Mouse (Mus musculus) lung, embryonic 16.5 days (tissue): ENCODE data around the gene Cpt1a. TPM values are rescaled to one million over a fixed set of nuclear protein-coding genes. Genes with fewer than 3 reads are reported as not detected.

Experiments
- ATAC-seq: fragments of 200-750 bp; cut with Nextera tagmentation; 2 replicates; pipeline ENCODE4 v1.8.0; 2017; ENCODE audit warnings: low read depth, mild to moderate bottlenecking, moderate library complexity
- H3K27ac ChIP-seq: fragments of 300-500 bp; sonication (generic); 2 replicates; pipeline ENCODE4 v1.5.1; 2014; ENCODE audit warnings: mild to moderate bottlenecking, control low read depth, low read length
- H3K27me3 ChIP-seq: fragments of 300-500 bp; sonication (generic); 2 replicates; pipeline ENCODE4 v1.6.1; 2014; ENCODE audit warnings: low read depth, low read length, mixed read lengths; ENCODE audit not compliant: control insufficient read depth, insufficient read depth
- H3K36me3 ChIP-seq: fragments of 300-500 bp; sonication (generic); 2 replicates; pipeline ENCODE4 v1.6.1; 2014; ENCODE audit warnings: low read length; ENCODE audit not compliant: control insufficient read depth, insufficient read depth
- H3K4me1 ChIP-seq: fragments of 300-500 bp; sonication (generic); replicated peaks from 2 replicates; pipeline ENCODE4 v1.6.1; 2014; ENCODE audit warnings: low read length, mixed read lengths; ENCODE audit not compliant: control insufficient read depth, insufficient read depth
- H3K4me2 ChIP-seq: fragments of 300-500 bp; sonication (generic); 2 replicates; pipeline ENCODE4 v1.6.1; 2014; ENCODE audit warnings: low read depth, low read length, control low read depth
- H3K4me3 ChIP-seq: fragments of 300-500 bp; sonication (generic); 2 replicates; pipeline ENCODE4 v1.5.1; 2014; ENCODE audit warnings: mild to moderate bottlenecking, low read length, control low read depth
- H3K9ac ChIP-seq: fragments of 300-500 bp; sonication (generic); 2 replicates; pipeline ENCODE4 v1.6.1; 2014; ENCODE audit warnings: low read length, control low read depth
- H3K9me3 ChIP-seq: fragments of 300-500 bp; sonication (generic); 2 replicates; pipeline ENCODE4 v1.6.1; 2016; ENCODE audit warnings: low read length; ENCODE audit not compliant: control insufficient read depth
- WGBS: fragments of 180-500 bp; shearing (Covaris S2); extraction: QIAGEN DNeasy Blood & Tissue Kit; methylation state at CpG from one replicate; pipeline ENCODE4 v1.1.7; 2014; 5-methylcytosine and 5-hydroxymethylcytosine counted together
- microRNA-seq: library from miRNA; unstranded; fragments of <30 nt; microRNA quantifications from one replicate; pipeline ENCODE4, GENCODE M21; 2016
- polyA plus RNA-seq: library from polyadenylated mRNA; unstranded; fragments of >200 nt; fragmentation: Nextera tagmentation; extraction: Ambion mirVana; gene quantifications from 2 replicates; pipeline ENCODE4 v1.2.1, GENCODE M21; 2015

Cpt1a gene
- polyA plus RNA-seq, 1 experiment from 2014 or later = 26.8 TPM

GRCm38 (mm10) chr19:3428057-3428830, 106.1 kb downstream of the Cpt1a start:
- H3K4me1 ChIP-seq = no peaks in the 10 kb centered on the region
- H3K9ac ChIP-seq = no peak overlapping the region

GRCm38 (mm10) chr19:3429156-3429816, 107.2 kb downstream of the Cpt1a start:
- no peak for ATAC-seq
- H3K36me3 ChIP-seq = no peaks in the 10 kb centered on the region
- no peak overlapping the region for H3K4me3 ChIP-seq
- no peak overlapping the region for H3K27ac ChIP-seq
- H3K9ac ChIP-seq = no peak overlapping the region
- 43% methylated on average over 7 of the region's 7 CpGs for WGBS
- H3K27me3 ChIP-seq = no peaks in the 10 kb centered on the region
- H3K9me3 ChIP-seq = no peaks in the 10 kb centered on the region
- no peak overlapping the region for H3K4me2 ChIP-seq
- no peaks in the 10 kb centered on the region for H3K4me1 ChIP-seq

More at GRCm38 (mm10) chr19:3428057-3428830, 106.1 kb downstream of the Cpt1a start:
- ATAC-seq = no peak
- H3K9me3 ChIP-seq = no peaks in the 10 kb centered on the region
- no peak overlapping the region for H3K4me3 ChIP-seq
- 64% methylated on average over 15 of the region's 15 CpGs for WGBS
- H3K27me3 ChIP-seq = no peaks in the 10 kb centered on the region
- H3K27ac ChIP-seq = no peak overlapping the region
- H3K36me3 ChIP-seq = no peaks in the 10 kb centered on the region
- no peak overlapping the region for H3K4me2 ChIP-seq

- H3K4me1 ChIP-seq = no peaks in the 10 kb centered on the region
- no peak overlapping the region for H3K4me3 ChIP-seq
- H3K36me3 ChIP-seq = no peaks in the 10 kb centered on the region
- ATAC-seq = no peak
- H3K9ac ChIP-seq = no peak overlapping the region
- 64% methylated on average over 7 of the region's 7 CpGs for WGBS
- H3K4me2 ChIP-seq = no peak overlapping the region
- H3K27me3 ChIP-seq = no peaks in the 10 kb centered on the region
- no peaks in the 10 kb centered on the region for H3K9me3 ChIP-seq
- no peak overlapping the region for H3K27ac ChIP-seq
These were observed 108.9 kb downstream of the Cpt1a start for GRCm38 (mm10) chr19:3431066-3431465.

GRCm38 (mm10) chr19:3431969-3432368, 109.8 kb downstream of the Cpt1a start:
- WGBS = 75% methylated on average over 2 of the region's 2 CpGs
- no peak overlapping the region for H3K9ac ChIP-seq
- no peaks in the 10 kb centered on the region for H3K9me3 ChIP-seq
- H3K4me3 ChIP-seq = no peak overlapping the region
- no peak overlapping the region for H3K4me2 ChIP-seq
- H3K4me1 ChIP-seq = no peaks in the 10 kb centered on the region
- no peak for ATAC-seq
- no peak overlapping the region for H3K27ac ChIP-seq
- H3K36me3 ChIP-seq = no peaks in the 10 kb centered on the region
- H3K27me3 ChIP-seq = no peaks in the 10 kb centered on the region

- no peak overlapping the region for H3K4me2 ChIP-seq
- no peak overlapping the region for H3K9ac ChIP-seq
- no peaks in the 10 kb centered on the region for H3K27me3 ChIP-seq
- H3K9me3 ChIP-seq = no peaks in the 10 kb centered on the region
- no peaks in the 10 kb centered on the region for H3K36me3 ChIP-seq
- no peak overlapping the region for H3K4me3 ChIP-seq
- H3K4me1 ChIP-seq = no peaks in the 10 kb centered on the region
- WGBS = 40% methylated on average over 4 of the region's 4 CpGs
- no peak for ATAC-seq
- H3K27ac ChIP-seq = no peak overlapping the region
These were observed 112.0 kb downstream of the Cpt1a start for GRCm38 (mm10) chr19:3434124-3434523.

- Histone ChIP-seq H3K27ac (no peak overlapping the region), H3K36me3 (no peaks in the 10 kb centered on the region), H3K4me2 (no peak overlapping the region), H3K4me3 (no peak overlapping the region), H3K9me3 (no peaks in the 10 kb centered on the region), H3K9ac (no peak overlapping the region), H3K27me3 (no peaks in the 10 kb centered on the region), H3K4me1 (no peaks in the 10 kb centered on the region)
- 50% methylated on average over 4 of the region's 4 CpGs for WGBS
- no peak for ATAC-seq
These were observed 112.5 kb downstream of the Cpt1a start for GRCm38 (mm10) chr19:3434641-3435040.

Small RNAs within 50 kb of the gene (microRNA-seq; reads per million reads assigned to microRNA genes)
- gene Mir6984 = not detected

Other genes with a start within 250 kb of the Cpt1a start
- 106 and 110 TPM in 2 replicates for gene Mrpl21, start 39.4 kb upstream of the Cpt1a start, polyA plus RNA-seq
- gene Ighmbp2, start 39.3 kb upstream of the Cpt1a start, polyA plus RNA-seq = 9.3 and 9.9 TPM in 2 replicates
- 0.40 and 0.51 TPM in 2 replicates for gene Tesmin, start 66.5 kb downstream of the Cpt1a start, polyA plus RNA-seq
- gene Gal, start 92.2 kb downstream of the Cpt1a start, polyA plus RNA-seq = 1.3 and 2.8 TPM in 2 replicates